Mouse (Mus musculus) naive thymus-derived CD4-positive, alpha-beta T cell, adult 2 months (primary cell): Measurements from ENCODE around the gene Traf7.
A peak's percentile ranks its signal among the peaks of the same experiment; 100 is the strongest.

Experiments
- DNase-seq: peaks from one replicate; pipeline ENCODE4 v3.0.0-alpha.2; 2011; ENCODE audit warnings: low read depth

Gene Traf7

DNA sequence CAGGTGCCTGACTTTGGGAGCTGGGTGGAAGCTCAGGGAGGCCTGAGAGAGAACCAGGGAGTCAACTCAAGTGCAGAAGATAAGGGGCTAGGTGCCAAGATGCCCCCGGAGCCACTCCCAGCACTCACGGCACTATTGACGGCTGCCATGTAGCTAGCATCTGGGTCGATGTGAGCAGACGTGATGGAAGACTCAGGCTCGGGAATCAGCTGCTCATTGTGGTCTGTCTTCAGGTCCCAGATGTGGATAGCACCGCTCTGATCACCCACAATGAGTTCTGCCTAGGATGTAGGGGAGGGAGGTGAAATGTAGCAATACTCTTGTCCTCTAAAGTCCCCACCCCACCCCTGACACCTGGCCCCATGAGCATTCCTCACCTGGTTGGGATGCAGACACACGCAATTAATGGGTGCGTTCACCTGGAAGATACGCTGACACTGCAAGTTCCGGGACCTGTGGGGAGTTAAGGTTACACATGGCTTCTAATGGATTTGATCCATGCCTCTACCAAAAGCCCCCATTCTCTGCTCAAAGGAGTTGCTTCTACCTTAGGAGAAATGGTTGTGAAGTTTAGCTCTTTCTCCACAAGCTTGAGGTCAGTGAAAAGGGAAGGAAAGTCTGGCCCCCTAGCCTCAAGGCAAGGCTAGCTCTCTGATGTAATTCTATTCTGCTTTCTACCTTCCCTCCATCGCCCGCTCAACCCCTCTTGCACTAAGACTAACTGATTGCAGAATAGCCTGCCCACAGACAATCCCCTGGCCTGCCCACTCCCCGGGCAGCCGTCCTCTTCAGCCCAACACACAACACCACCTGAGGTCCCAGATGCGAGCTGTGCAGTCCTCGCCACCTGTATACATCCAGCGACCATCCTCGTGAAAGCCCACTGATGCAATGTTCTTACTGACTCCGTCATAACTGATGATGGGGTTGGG is 50.4 kb downstream of the Traf7 start:
- DNase-seq: no peak

DNA sequence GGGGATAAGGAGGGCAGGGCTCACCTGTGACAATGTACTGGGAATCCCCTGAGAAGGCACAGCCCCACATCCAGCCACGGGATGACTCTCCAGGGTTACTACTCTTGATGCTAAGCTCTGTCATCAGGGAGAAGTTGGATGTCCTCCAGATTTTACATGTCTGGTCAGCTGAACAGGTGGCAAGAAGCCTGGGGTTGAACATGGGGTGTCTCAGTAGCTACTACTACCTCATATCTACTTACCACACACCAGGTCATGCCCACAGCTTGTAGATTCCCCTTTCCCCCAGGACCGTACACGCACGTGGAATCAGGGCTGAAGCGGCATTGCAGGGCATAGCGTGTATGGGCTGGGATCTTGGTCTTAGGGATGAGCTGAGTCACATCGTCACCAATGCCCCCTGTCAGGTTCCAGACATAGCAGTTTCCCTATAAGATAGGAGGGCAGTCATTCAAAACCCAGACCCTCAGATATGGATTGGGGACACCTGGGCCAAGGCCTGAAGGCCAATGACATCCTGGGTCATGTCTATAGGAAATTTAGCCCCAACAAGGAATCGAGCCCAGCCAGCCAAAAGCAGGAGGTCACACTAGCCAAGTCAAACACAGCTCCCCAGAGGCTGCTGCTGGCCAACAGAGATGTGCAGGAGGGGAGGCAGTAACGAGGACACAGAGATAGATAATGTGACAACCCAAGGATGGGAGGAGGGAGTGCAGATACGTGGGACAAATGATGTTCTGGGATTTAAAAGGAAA is 51.5 kb downstream of the Traf7 start:
- DNase-seq: no peak

DNA sequence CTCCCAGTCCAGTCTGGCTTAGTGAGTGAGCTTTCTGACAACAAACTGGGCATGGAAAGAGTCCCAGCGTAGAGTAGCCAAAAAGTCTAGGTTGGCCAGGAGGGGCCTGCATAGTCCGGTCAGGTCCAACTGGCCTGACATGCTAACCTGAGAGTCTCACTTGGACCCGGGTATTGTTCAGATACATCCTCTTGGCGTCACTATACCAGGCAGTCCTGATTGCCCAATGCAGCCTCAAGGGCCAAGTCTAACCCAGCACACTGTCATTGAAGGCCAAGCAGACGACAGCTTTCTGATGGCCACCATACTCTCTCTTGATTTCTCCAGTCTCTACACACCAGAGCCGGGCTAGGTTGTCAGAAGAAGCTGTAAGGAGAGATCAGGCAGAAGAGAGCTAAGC is 52.2 kb downstream of the Traf7 start:
- no peak for DNase-seq

DNA sequence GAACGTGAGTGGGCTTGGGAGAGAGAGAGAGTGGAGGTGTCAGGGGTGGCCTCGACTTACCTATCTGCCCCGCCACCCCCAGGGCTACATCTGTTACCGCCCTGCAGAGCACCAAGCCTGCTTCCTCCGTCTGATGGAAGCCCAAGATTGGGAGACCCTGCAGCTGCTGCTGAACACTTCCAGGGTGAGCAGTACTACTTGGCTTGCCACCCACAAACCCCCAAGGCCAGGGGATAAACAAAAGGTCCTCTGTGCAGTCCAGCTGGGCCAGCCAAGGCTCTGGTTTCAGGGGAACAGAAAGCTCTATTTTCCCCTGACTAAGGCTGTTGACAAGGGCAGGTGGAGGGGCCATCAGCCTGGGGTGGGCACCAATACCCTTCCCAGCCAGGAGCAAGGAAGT is 53.2 kb downstream of the Traf7 start:
- no peak for DNase-seq

DNA sequence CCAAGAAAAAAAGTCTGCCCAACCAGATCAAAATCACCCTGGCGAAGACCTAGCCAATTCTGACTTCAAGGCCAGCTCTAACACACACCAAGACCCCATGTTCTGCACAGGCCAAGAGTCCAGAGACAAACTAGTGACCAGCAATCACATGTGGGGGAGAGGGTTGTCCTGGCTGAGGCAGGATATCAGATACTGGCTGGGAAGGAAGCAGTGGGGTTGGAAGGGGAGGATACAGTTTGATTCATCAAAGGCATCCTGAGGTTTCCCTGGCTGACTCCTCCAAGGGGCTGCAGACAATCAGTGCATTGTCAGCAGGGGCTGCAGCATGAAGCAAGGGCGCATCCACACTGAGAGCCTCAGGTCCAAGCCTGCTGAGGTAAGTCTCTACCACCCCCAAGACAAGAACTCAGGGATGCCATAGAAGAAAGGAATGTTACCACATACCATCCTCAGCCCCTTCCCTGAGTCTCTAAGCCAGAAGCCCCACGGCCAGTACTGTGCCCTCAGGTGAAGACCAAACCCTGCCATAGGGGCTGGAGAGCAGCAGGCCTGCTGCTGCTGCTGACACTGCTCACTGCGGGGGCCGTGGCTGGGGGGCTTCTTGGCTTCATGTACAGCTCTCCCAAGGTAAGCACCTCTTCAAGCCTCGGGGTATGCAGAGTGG is 54.0 kb downstream of the Traf7 start, which contains the start of gene Bricd5:
Gene Bricd5, plus strand, starts transcription at position 273 of the 664 bp plus-strand sequence.
- DNase-seq: no peak

DNA sequence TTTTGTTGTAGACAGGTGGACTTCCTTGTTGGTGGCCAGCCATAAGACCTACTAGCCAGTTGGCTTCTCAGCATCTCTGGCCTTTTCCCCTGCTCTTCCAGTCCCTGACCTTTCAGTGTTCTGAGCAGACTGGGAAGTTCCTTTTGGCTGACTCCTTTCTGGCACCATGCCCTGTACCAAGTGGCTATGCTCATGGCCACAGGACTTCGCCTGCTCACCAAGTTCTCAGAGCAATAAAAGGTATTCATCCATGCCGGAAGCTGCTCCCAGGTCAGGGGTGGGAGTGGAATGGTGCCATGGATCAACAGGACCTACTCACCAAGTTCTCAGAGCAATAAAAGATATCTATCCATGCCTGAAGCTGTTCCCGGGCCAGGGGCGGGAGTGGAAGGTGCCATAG is 55.2 kb downstream of the Traf7 start:
- no peak for DNase-seq

DNA sequence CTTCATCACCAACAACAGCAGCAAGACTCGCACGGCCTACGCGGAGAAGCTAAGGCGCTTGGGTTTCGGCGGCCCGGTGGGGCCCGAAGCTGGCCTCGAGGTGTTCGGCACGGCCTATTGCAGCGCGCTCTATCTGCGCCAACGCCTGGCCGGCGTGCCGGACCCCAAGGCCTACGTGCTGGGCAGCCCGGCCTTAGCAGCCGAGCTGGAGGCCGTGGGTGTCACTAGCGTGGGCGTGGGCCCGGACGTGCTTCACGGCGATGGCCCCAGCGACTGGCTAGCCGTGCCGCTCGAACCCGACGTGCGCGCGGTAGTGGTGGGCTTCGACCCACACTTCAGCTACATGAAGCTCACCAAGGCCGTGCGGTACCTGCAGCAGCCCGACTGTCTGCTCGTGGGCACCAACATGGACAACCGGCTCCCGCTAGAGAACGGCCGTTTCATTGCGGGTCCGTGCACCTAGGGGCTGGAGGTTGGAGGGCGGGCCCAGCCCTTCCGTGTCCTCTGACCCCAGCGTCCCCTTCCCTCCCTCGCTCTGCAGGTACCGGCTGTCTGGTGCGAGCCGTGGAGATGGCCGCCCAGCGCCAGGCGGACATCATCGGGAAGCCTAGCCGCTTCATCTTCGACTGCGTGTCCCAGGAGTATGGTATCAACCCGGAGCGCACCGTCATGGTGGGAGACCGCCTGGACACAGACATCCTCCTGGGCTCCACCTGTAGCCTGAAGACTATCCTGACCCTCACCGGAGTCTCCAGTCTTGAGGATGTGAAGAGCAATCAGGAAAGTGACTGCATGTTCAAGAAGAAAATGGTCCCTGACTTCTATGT is 56.8 kb downstream of the Traf7 start:
- DNase-seq: peak; percentile 45

DNA sequence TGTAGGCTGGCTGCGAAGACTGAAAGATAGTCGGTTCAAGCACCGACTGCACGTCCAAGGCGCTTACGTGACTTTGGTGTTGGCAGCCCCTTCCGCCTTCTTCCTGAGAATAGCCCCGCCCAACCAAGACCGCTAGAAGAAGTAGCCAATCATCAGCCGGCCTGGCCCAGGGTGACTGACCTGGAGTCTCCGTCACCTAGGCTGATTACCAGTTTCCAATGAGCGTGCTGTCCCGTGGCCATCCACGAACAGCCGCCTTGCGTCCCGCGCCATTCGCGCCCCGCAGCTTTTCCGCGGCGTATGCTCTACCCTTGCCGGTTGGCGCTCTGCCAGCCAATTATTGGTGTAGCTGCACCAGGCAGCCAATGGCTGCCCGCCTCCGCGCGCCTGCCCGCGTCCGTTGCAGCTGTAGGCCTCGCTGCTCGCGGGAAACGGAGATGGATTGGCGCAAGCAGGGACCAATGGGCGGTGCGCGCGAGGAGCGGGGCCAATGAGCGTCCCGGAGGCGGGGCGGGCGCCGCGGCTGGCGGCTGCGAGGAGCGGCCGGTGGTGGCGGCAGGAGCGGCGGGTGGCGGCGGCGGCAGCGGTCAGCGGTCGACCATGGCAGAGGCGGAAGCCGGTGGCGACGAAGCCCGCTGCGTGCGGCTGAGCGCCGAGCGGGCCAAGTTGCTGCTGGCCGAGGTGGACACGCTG is 57.7 kb downstream of the Traf7 start, which contains the start of the genes E4f1 and Pgp:
Gene E4f1, minus strand, starts transcription at position 404 of the 693 bp plus-strand sequence.
Gene Pgp, plus strand, starts transcription at position 483 of the 693 bp plus-strand sequence.
- peak; percentile 99 for DNase-seq

DNA sequence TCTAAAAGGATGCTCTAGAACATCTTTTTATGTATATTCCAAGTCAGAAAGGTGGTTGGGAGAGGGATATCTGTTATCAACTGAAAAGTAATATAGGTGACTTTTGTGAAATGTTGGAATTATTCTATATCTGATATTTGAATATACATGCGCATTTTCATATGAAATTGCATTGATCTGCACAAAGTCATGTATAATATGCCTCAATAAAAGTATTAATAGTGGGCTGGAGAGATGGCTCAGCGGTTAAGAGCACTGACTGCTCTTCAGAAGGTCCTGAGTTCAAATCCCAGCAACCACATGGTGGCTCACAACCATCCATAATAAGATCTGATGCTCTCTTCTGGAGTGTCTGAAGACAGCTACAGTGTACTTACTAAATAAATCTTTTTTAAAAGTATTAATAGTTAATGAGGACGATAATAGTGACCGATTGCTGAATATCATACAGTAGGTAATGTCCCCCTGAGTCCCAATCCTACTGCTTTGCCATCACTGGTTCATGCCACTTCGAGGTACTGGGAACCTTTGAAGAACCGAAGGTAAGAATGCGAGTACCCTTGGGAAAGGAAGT is 58.3 kb downstream of the Traf7 start:
- no peak for DNase-seq

DNA sequence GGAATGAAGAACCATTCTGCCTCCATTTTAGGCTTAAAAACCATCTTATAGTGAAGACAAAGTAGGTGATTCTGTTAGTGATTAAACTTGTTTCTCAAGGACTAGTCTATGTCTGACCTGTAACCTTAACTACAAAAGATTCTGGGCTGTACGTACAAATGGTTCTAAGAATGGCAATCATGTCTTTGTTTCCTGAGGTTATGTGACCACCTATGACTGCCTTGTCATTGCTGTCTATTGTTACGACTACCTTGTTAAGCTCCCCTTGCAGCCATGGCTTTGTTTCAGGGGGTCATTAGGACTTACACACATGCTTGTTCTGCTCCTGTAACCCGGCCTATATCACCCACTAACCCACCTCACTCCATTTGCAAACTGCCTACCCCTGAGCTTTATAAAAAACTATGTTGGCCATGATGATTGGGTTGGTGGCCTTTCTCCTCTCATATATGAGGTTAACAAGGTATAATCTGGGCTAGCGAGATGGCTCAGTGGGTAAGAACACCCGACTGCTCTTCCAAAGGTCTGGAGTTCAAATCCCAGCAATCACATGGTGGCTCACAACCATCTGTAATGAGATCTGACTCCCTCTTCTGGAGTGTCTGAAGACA is 59.0 kb downstream of the Traf7 start:
- no peak for DNase-seq

DNA sequence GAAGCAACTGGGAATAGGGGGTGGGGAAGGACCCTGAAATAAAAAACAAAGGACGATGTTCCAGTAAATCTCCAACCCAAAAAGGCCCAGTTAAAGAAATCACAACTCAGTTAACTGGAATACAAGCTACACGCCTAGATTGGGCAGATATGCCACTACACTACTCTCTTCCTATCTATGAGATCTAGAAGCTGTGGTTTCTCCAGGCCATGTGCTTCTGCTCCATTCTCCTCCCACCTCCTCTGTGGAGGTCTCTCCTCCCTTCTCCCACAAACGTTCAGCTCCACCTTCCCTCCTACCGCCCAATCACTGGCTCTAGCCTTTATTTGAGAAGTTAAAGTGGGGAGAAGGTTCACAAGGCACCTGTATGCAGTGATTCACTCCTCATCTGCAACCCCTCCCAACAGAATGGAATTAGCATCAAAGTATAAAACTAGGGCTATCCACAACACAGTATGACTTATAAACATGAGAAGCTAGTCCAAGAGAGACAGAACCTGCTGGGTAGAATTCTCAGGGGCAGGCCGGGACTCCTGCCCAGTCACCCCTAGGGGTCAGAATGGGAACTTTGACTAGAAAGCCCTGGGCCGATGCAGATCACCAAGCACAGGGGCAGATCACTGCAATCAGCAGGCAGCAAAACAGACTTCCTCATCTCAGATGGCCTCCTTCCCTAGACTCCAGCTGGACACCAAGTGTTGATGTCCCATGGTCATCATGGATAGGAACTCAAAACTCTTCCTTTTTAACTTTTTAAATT is 64.2 kb downstream of the Traf7 start:
- DNase-seq: no peak

DNA sequence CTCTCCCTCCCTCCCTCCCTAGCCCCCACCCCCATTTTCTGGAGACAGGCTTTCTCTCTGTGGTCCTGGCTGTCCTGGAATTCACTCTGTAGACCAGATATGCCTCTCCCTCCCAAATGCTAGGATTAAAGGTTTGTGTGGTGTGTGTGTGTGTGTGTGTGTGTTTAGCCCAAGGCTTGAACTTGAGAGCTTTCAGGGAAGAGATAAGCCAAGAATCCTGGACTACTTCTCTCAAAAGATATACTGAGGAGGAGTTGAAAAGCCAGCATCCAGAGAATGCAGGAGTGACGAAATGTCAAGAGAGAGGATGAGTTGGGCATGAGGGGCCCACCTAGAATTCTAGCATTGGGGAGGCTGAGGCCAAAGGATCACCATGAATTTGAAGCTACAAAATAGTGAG is 64.8 kb downstream of the Traf7 start:
- DNase-seq: no peak

DNA sequence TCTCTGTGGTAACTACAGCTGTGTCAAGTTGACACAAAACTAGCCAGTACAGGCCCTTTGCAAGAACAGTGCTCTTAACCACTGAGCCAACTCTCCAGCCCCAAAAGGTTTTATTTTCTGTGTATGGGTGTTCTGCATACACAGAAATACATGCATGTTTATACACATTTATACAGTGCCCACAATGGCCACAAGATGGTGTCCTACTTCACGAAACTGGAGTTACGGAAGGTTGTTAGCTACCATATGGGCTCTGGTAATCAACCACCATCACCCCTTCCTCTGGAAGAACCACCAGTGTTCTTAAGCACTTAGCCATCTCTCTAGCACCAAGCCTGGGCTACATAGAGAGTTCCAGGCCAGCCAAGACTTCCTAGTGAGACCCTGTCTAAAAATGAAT is 66.2 kb downstream of the Traf7 start:
- peak; percentile 73 for DNase-seq
